Mouse (Mus musculus): Measurements from ENCODE around the gene Iqce.

The Iqce gene

GRCm38 (mm10) chr5:140704378-140705251, 2.4 kb upstream of the Iqce start, which contains the start of gene Brat1:
Gene Brat1, plus strand, starts transcription at chr5:140705011.
- DNase-seq (ENCODE audit: low spot score) = peak; percentile 100

- peak; percentile 29 for DNase-seq (ENCODE audit: low spot score)
Measured at GRCm38 (mm10) chr5:140703480-140704377, 1.6 kb upstream of the Iqce start.

- peak; percentile 20 for DNase-seq (ENCODE audit: low spot score)
Measured at GRCm38 (mm10) chr5:140702618-140703175, 519 bp upstream of the Iqce start.

- peak; percentile 44 for DNase-seq (ENCODE audit: low spot score)
Measured at GRCm38 (mm10) chr5:140701661-140702060, 517 bp downstream of the Iqce start.

DNA sequence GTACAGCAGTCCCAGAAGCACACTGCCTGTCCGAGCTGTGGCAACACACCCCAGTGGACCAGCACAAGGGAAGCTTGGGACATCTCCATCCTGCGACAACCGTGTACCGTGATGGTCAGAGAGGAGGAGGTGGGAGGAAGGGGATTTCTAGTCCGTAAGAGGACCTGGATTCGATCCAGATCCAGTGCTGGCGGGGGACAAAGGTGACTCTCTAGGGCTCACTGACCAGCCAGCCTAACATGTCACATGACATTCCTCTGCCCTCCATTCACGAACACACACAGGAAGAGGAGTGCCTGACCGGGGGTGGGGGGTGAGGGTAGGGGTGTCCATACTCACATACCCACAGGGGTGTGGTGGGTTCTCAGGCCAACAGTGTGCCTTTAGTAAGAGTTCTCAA, 2.4 kb downstream of the Iqce start:
- DNase-seq (ENCODE audit: low spot score) = no peak

DNA sequence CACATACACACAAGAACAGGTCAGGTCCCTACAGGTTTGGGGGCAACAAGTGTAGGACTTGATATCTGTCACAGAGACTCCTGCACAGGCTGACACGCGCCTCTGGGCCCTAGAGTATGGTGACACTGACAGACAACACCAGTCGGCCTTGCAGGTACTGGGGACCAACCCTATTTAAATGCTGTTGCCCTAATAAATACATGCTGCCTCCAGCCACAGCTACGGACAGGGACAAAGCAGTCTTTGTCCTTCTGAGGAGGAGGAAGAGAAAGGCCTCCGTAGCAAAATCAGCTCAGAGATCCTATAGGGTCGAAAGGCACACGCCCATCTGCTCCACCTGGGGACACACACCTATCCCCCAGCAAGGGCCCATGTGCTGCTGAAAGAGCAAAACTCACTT, 6.2 kb downstream of the Iqce start:
- no peak for DNase-seq (ENCODE audit: low spot score)

DNA sequence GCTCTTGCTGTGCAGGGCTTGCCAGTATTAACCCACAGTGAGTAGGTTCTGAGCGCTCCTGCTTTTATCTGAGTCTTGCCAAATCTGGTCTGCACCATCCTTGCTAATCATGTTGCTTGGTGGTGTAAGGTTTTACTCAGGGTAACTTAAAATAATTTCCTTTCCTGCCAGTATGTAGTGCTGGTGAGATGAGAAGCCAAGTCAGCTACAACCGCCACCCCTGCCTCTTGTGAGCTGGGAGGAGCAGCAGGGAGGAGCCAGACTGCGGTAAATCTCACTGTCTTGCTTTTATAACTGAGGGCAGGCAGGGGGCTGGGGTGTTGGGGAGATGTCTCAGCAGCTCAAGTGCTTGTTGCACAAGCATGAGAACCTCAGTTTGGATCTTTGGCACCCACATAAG, 13.7 kb downstream of the Iqce start:
- DNase-seq (ENCODE audit: low spot score) = no peak

GRCm38 (mm10) chr5:140684343-140685148, 17.6 kb downstream of the Iqce start:
- peak; percentile 50 for DNase-seq (ENCODE audit: low spot score)

DNA sequence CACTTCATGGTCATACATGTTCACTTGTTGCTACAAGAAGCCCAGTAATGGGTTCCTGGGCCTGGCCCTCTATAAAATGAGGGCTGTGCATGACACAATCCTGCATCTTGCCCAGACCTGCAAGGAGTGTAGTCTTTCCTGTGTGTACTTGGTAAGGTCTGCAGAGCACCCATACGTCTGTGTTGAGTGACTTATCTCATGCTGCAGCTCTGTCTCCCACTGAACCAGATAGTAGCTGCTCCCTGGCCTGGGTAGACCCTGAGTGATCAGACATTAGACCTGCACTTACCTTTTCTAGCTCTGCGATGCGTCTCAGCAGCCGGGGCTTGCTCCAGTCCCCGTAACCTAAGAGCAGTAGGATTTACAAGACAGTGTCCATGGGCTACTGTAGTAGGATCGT, 20.1 kb downstream of the Iqce start:
- DNase-seq (ENCODE audit: low spot score) = no peak

DNA sequence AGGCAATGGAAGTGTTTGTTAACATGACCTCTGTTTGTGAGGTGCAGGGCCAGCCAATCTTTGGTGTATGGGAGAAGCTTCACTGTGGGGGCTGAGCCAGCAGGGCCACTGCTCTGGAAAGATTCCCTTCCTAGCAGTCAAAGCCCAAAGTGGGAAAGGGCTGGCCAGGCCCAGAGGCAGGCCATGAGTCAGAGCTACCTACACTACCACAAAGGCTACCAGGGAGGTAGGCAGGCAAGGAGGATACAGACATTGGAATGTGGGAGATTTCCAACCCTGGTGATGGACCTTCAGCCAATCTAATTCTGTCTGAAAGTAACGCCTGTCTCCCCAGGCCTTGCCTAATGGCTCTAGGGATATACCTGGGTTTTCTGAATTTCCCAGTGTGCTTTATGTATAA, 21.2 kb downstream of the Iqce start:
- no peak for DNase-seq (ENCODE audit: low spot score)

- no peak for DNase-seq (ENCODE audit: low spot score)
Measured at GRCm38 (mm10) chr5:140680051-140680450, 22.1 kb downstream of the Iqce start.

DNA sequence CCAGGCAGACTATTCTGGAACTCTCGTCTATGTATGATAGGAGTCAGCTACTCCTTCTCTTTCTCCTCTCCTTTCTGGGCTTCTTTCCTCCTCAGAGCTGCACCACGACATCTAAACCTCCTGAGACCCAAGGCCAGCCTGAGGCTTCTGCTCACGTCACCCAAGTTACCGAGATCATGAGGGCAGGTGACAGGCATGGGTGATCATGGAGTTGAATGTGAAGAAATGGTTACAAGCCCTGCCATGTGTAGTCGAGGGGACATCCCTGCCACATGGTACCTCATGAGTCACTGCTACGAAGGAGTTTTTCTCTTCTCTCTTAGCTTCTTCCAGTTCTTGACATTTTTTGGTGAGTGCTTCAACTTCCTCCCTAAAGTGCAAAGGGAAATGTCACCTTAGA, 25.0 kb downstream of the Iqce start:
- DNase-seq (ENCODE audit: low spot score) = no peak

- DNase-seq (ENCODE audit: low spot score) = no peak
Measured at GRCm38 (mm10) chr5:140675640-140676039, 26.5 kb downstream of the Iqce start.

DNA sequence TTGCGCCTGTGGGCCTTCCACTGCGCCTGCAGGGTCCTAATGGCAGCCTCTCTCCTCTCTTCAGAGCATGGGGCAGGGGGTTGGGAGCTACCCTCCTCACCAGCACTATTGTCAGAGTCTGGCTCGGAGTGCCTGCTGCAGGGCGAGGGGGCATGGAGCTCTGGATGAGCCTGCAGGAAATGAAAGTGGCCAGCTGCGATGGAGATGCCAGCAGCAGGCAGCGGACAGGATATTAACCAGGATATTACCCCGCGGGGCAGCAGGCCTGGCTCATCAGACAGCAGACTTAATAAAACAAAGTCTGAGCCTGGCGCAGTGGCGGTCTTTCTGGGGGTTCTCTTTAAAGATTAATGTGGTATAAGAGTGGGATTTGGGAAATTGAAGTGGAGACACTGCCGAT, 27.1 kb downstream of the Iqce start:
- no peak for DNase-seq (ENCODE audit: low spot score)

DNA sequence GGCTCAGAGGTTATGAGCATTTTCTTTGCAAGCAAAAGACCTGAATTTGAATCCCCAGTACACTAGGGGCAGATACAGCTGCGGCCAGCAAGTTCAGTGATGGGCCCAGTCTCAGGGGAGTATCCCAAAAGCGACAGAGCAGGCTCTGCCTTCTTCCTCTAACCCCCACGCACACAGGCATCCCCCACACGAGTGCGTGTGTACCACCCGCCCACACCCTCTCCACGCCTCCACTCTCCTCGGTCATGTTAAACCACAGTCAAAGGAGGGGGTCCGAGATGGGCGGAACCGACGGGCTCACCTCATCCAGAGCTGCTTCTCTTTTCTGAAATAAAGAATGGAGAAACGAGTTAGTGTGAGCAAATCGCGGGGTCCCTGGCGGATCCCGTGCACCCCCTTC, 28.1 kb downstream of the Iqce start:
- DNase-seq (ENCODE audit: low spot score) = no peak

GRCm38 (mm10) chr5:140672603-140673002, 29.6 kb downstream of the Iqce start:
- DNase-seq (ENCODE audit: low spot score) = peak; percentile 55

GRCm38 (mm10) chr5:140672115-140672514, 30.1 kb downstream of the Iqce start:
- no peak for DNase-seq (ENCODE audit: low spot score)

DNA sequence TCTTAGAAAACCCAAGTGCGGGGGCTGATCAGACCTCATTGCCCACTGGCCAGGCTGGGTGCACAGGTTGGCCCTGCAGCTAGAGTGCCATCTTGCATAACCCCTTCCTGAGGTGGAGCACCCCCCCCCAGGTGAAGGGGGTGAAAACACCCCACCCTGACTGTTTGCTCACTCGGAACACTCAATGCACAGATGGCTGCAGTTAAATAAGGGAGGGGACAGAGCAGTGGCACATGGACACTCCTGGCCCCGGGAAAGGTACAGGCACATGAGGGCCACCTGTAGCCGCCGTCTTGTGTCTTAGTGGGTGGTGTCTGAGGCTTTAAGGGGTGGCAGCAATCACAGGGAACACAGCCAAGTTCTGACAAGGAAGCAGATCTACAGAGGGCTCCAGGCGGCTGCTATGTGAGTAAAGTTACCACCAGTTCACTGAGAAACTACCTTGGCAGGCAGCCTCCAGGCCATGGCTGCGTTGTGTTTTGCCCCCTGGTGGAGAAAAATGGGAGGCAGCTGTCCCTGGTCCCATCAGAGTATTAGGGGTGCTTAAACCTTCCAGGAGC, 38.5 kb downstream of the Iqce start:
- DNase-seq (ENCODE audit: low spot score) = peak; percentile 86

- DNase-seq (ENCODE audit: low spot score) = no peak
Measured at GRCm38 (mm10) chr5:140662741-140663592, 39.2 kb downstream of the Iqce start.

DNA sequence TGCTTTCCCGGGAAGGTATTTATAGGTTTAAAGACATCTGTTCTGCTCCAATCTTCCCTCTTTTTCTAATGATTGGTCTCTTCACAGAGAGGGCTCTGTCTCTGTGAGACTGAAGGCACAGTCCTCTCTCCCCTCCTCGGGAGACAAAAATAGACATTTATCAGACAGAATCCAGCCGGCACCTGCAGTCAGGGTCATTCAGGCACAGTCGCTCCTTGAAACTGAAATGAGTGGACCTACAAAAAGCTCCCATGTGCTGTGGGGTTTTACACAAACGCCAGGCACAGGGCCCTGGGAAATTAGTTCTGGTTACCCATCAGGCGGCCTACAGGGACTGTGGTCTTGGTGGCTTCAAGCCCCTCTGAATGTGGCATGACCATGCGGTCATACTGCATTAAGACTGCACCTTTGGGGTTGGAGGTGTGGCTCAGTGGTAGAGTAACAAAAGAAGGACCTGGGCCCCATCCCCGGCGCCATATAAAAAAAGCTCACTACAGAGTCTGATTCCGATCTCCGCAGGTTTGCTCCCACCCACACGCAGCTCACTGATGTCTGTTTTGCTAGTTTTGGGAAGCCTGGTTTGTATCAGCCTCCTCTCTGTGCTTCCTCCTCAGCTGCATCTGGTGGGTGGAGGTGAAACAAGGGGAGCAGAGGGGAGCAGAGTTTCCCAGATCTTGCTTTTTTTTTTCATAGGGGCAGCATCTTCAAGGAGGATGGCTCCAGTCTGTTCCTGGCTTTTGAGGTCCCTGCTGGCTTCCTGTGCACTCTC, 40.1 kb downstream of the Iqce start:
- DNase-seq (ENCODE audit: low spot score) = no peak
